Mouse (Mus musculus) telencephalon, adult 2 months (tissue): ENCODE data around the gene Cx3cr1.
"Not testable (repeated sequence)": the region's sequence is repeated elsewhere in the genome, so short reads cannot be mapped to it uniquely, and the experiment has no call there.

Experiments
- DNase-seq: peaks from one replicate; pipeline ENCODE4 v3.0.0-alpha.2; 2011; ENCODE audit warnings: low read depth, low spot score

Cx3cr1 gene

GRCm38 (mm10) chr9:120069779-120070178 is at the start of gene Cx3cr1:
Cx3cr1 (minus strand) TSS chr9:120069879.
- no peak for DNase-seq

GRCm38 (mm10) chr9:120118212-120118611 is 48.5 kb upstream of the Cx3cr1 start:
- no peak for DNase-seq

GRCm38 (mm10) chr9:120116184-120116624 is 46.5 kb upstream of the Cx3cr1 start:
- no peak for DNase-seq

GRCm38 (mm10) chr9:120115580-120115979 is 45.9 kb upstream of the Cx3cr1 start:
- DNase-seq: no peak

- no peak for DNase-seq
Measured at GRCm38 (mm10) chr9:120114789-120115151, 45.1 kb upstream of the Cx3cr1 start.

- DNase-seq: no peak
Measured at GRCm38 (mm10) chr9:120114051-120114788, 44.5 kb upstream of the Cx3cr1 start.

GRCm38 (mm10) chr9:120113456-120113855 is 43.8 kb upstream of the Cx3cr1 start:
- no peak for DNase-seq

- DNase-seq: no peak
Measured at GRCm38 (mm10) chr9:120112472-120112871, 42.8 kb upstream of the Cx3cr1 start.

- no peak for DNase-seq
Measured at GRCm38 (mm10) chr9:120111156-120111945, 41.7 kb upstream of the Cx3cr1 start.

- DNase-seq: peak; percentile 91
Measured at GRCm38 (mm10) chr9:120110211-120111018, 40.7 kb upstream of the Cx3cr1 start, which contains the start of gene Slc25a38. Slc25a38 (plus strand) TSS chr9:120110374.

- not testable (repeated sequence) for DNase-seq
Measured at GRCm38 (mm10) chr9:120108953-120109352, 39.3 kb upstream of the Cx3cr1 start.

GRCm38 (mm10) chr9:120101165-120101564 is 31.5 kb upstream of the Cx3cr1 start:
- no peak for DNase-seq

- DNase-seq: no peak
Measured at GRCm38 (mm10) chr9:120099304-120099703, 29.6 kb upstream of the Cx3cr1 start.

- DNase-seq: peak; percentile 34
Measured at GRCm38 (mm10) chr9:120098682-120099081, 29.0 kb upstream of the Cx3cr1 start.

GRCm38 (mm10) chr9:120095886-120096285 is 26.2 kb upstream of the Cx3cr1 start:
- DNase-seq: no peak

GRCm38 (mm10) chr9:120093701-120094100 is 24.0 kb upstream of the Cx3cr1 start:
- no peak for DNase-seq

- no peak for DNase-seq
Measured at GRCm38 (mm10) chr9:120091696-120092238, 22.1 kb upstream of the Cx3cr1 start, which contains the start of gene Ccr8. Ccr8 (plus strand) TSS chr9:120092114.

GRCm38 (mm10) chr9:120091086-120091485 is 21.4 kb upstream of the Cx3cr1 start:
- DNase-seq: no peak

- no peak for DNase-seq
Measured at GRCm38 (mm10) chr9:120089125-120089524, 19.4 kb upstream of the Cx3cr1 start.

GRCm38 (mm10) chr9:120084406-120084805 is 14.7 kb upstream of the Cx3cr1 start:
- DNase-seq: no peak

GRCm38 (mm10) chr9:120083158-120083894 is 13.6 kb upstream of the Cx3cr1 start:
- DNase-seq: no peak
